Mouse (Mus musculus) neural tube, embryonic 14.5 days (tissue): ENCODE data around the gene Gpat3. TPM values are rescaled to one million over a fixed set of nuclear protein-coding genes. Genes with fewer than 3 reads are reported as not detected.

Experiments used
- ATAC-seq: fragments of 200-750 bp; cut with Nextera tagmentation; 2 replicates; pipeline ENCODE4 v1.8.0; 2017; ENCODE audit warnings: low read depth, mild to moderate bottlenecking, moderate TSS enrichment, moderate library complexity
- H3K27ac ChIP-seq: fragments of 300-500 bp; sonication (generic); 2 replicates; pipeline ENCODE4 v1.5.1; 2014; ENCODE audit warnings: low read depth, mild to moderate bottlenecking, control low read depth, low read length, moderate library complexity, mixed read lengths
- H3K27me3 ChIP-seq: fragments of 300-500 bp; sonication (generic); 2 replicates; pipeline ENCODE4 v1.6.1; 2014; ENCODE audit warnings: low read length; ENCODE audit not compliant: control insufficient read depth, insufficient read depth
- H3K36me3 ChIP-seq: fragments of 300-500 bp; sonication (generic); 2 replicates; pipeline ENCODE4 v1.6.1; 2014; ENCODE audit warnings: low read length, mixed read lengths; ENCODE audit not compliant: control insufficient read depth, insufficient read depth
- H3K4me1 ChIP-seq: fragments of 300-500 bp; sonication (generic); 2 replicates; pipeline ENCODE4 v1.6.1; 2014; ENCODE audit warnings: low read length; ENCODE audit not compliant: control insufficient read depth, insufficient read depth
- H3K4me2 ChIP-seq: fragments of 300-500 bp; sonication (generic); 2 replicates; pipeline ENCODE4 v1.6.1; 2014; ENCODE audit warnings: mild to moderate bottlenecking, low read depth, low read length, control low read depth
- H3K4me3 ChIP-seq: fragments of 300-500 bp; sonication (generic); 2 replicates; pipeline ENCODE4 v1.5.1; 2014; ENCODE audit warnings: low read depth, low read length, control low read depth, mixed read lengths
- H3K9ac ChIP-seq: fragments of 300-500 bp; sonication (generic); replicated peaks from 2 replicates; pipeline ENCODE4 v1.6.1; 2014; ENCODE audit warnings: low read depth, mild to moderate bottlenecking, control low read depth, low read length, mixed read lengths
- H3K9me3 ChIP-seq: fragments of 300-500 bp; sonication (generic); 2 replicates; pipeline ENCODE4 v1.6.1; 2016; ENCODE audit warnings: low read length; ENCODE audit not compliant: control insufficient read depth
- WGBS: fragments of 180-500 bp; shearing (Covaris S2); extraction: QIAGEN DNeasy Blood & Tissue Kit; methylation state at CpG from one replicate; pipeline ENCODE4 v1.1.7; 2014; 5-methylcytosine and 5-hydroxymethylcytosine counted together
- polyA plus RNA-seq: library from polyadenylated mRNA; unstranded; fragments of >200 nt; fragmentation: Nextera tagmentation; extraction: Ambion mirVana; gene quantifications from 2 replicates; pipeline ENCODE4 v1.2.1, GENCODE M21; 2014

Gene Gpat3
- polyA plus RNA-seq = 1.1 and 1.9 TPM in 2 replicates

GRCm38 (mm10) chr5:100845485-100845847, at the start of gene Gpat3:
Gene Gpat3, plus strand, starts transcription at chr5:100845713.
- ATAC-seq = peak; percentile 44; the same call in 1 of the 2 replicates

GRCm38 (mm10) chr5:100798165-100798860, 47.2 kb upstream of the Gpat3 start, which contains the start of the genes Helq and Mrps18c:
Gene Helq, minus strand, starts transcription at chr5:100798598.
Gene Mrps18c, plus strand, starts transcription at chr5:100798627.
- peak within 1 kb of the TSS; percentile 67; the same call in 1 of the 2 replicates for H3K27ac ChIP-seq
- H3K36me3 ChIP-seq = peaks cover 33% of the 10 kb centered on the region
- H3K9ac ChIP-seq = peak within 1 kb of the TSS; percentile 87
- H3K4me3 ChIP-seq = peak within 1 kb of the TSS; percentile 80
- H3K4me1 ChIP-seq = peaks cover 14% of the 10 kb centered on the region; the same call in 1 of the 2 replicates
- H3K27me3 ChIP-seq = no peaks in the 10 kb centered on the region
- H3K9me3 ChIP-seq = no peaks in the 10 kb centered on the region
- H3K4me2 ChIP-seq = peak within 1 kb of the TSS; percentile 88
- under 1% methylated on average over 67 of the region's 67 CpGs for WGBS
- ATAC-seq = peak; percentile 98

More at GRCm38 (mm10) chr5:100845485-100845847, at the start of gene Gpat3:
- H3K9me3 ChIP-seq = no peaks in the 10 kb centered on the region
- WGBS = under 1% methylated on average over 16 of the region's 16 CpGs
- peaks cover 7% of the 10 kb centered on the region for H3K4me1 ChIP-seq
- peaks cover 28% of the 10 kb centered on the region for H3K27me3 ChIP-seq
- H3K36me3 ChIP-seq = no peaks in the 10 kb centered on the region
- H3K9ac ChIP-seq = peak within 1 kb of the TSS; percentile 47
- peak within 1 kb of the TSS; percentile 95 for H3K4me2 ChIP-seq
- peak within 1 kb of the TSS; percentile 48 for H3K4me3 ChIP-seq
- H3K27ac ChIP-seq = no peak within 1 kb of the TSS

- Histone ChIP-seq H3K36me3 (no peaks in the 10 kb centered on the region; the same call in 1 of the 2 replicates), H3K27ac (no peak overlapping the region), H3K4me2 (no peak overlapping the region), H3K9ac (no peak overlapping the region), H3K4me1 (peaks cover 3% of the 10 kb centered on the region; the same call in 1 of the 2 replicates), H3K27me3 (no peaks in the 10 kb centered on the region), H3K9me3 (no peaks in the 10 kb centered on the region), H3K4me3 (no peak overlapping the region)
- WGBS = 91% methylated on average over 4 of the region's 4 CpGs
- no peak for ATAC-seq
Observed at GRCm38 (mm10) chr5:100818341-100818740, 27.2 kb upstream of the Gpat3 start.

DNA sequence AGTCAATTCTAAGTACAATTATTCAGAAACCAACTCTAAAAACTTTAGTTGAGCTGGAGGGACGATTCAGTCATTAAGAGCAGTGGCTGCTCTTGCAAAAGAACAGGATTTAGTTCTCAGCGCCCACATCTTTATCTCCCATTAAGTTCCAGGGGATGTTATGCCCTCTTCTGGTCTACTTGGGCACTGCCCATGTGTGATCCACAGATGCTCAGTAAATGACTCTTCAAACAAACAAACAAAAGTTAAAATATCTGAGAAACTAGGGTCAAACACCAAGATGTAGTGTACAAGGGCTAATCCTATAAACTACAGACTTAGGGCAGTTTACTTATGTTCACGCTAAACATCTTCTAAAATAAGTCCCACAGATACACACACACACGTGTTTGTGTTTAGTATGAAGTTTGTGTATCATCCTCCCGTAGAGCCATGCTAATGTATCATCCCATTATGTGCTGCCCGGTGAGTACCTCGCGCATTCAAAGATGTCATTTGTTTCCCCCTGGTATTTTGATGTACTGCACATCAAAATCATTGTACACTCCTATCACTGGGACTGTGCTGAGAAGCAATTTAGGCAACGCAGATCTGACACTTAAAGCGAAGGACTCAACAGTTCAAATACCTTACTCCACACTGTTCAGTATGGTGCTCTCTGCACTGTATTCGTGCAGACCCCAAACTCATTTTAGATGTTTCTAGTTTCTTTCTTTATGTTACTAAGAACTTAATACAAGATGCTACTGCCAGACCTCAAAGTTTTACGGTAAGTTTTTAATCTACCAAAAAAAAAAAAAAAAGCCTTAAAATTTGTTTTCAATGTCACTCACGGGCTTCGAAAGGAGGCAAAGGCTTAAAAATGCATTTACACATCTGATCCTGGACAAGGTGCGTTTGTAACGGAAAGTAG, 25.7 kb upstream of the Gpat3 start:
- Histone ChIP-seq H3K9me3 (no peaks in the 10 kb centered on the region), H3K9ac (peak overlapping the region; percentile 78), H3K27me3 (no peaks in the 10 kb centered on the region), H3K4me1 (peaks cover 3% of the 10 kb centered on the region; the same call in 1 of the 2 replicates), H3K27ac (no peak overlapping the region; the same call in 1 of the 2 replicates), H3K4me2 (peak overlapping the region; percentile 57), H3K4me3 (peak overlapping the region; percentile 55), H3K36me3 (no peaks in the 10 kb centered on the region)
- no peak for ATAC-seq
- 34% methylated on average over 16 of the region's 16 CpGs for WGBS

DNA sequence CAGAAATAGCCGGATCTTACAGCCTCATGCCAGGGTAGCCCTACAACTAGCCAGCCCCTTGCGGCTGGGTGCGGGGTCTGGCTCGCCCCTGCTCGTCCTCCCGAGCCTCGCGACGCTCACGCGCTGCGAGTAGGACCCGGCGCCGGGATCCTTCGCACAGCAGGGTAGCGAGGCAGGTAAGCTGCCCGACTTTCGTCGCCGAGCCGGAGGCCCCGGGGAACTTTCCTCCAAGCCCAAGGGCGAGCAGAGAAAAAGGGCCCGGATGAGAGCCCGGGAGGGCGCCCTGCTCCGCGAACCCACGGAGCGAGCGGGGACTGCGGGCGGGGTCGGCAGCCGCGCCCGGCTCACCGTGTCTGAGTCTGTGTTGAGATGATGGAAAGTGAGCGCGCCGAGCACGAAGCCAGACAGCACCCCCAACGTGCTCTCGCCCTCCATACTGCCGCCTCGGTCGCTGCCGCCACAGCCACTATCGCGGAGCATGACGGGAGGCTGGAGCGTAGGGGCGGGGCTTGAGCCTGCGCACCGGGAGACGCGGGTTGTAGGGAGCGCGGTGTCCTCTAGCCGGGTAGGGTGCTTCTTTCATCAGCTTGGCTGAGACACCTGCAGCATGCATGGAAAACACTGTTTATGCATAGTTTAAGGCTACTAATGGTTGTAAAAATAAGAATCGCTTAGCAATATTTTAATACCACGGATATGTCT, 24.9 kb upstream of the Gpat3 start, which contains the start of gene Abraxas1:
TSS of gene Abraxas1 (minus strand) at position 483 of the 702 bp plus-strand sequence.
- Histone ChIP-seq H3K36me3 (no peaks in the 10 kb centered on the region), H3K4me1 (peaks cover 3% of the 10 kb centered on the region; the same call in 1 of the 2 replicates), H3K9ac (peak within 1 kb of the TSS; percentile 78), H3K4me3 (peak within 1 kb of the TSS; percentile 55), H3K4me2 (peak within 1 kb of the TSS; percentile 57), H3K27me3 (no peaks in the 10 kb centered on the region), H3K9me3 (no peaks in the 10 kb centered on the region), H3K27ac (peak within 1 kb of the TSS; percentile 68)
- WGBS = 1% methylated on average over 62 of the region's 63 CpGs
- peak; percentile 98 for ATAC-seq

DNA sequence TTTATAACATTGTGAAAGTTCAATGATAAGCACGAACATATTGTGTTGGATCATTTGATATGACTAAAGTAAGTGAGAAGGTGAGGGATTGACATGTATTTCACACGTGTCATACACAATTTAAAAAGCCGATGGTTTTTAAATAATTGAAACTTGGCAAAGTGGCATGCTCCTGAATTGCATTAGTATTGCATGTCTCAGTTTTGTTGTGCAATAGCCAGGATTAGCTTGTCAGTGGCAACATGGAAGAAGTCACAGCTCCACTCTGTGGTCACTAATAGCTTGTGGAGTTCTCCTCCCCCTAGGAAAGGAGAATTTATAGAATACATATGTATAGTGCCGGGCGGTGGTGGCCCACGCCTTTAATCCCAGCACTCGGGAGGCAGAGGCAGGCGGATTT, 24.1 kb upstream of the Gpat3 start:
- Histone ChIP-seq H3K4me1 (peaks cover 3% of the 10 kb centered on the region; the same call in 1 of the 2 replicates), H3K27ac (no peak overlapping the region), H3K9ac (no peak overlapping the region), H3K4me2 (peak overlapping the region; percentile 57), H3K9me3 (no peaks in the 10 kb centered on the region), H3K4me3 (peak overlapping the region; percentile 55; the same call in 1 of the 2 replicates), H3K27me3 (no peaks in the 10 kb centered on the region), H3K36me3 (no peaks in the 10 kb centered on the region)
- ATAC-seq = no peak
- WGBS = 84% methylated on average over 8 of the region's 8 CpGs

DNA sequence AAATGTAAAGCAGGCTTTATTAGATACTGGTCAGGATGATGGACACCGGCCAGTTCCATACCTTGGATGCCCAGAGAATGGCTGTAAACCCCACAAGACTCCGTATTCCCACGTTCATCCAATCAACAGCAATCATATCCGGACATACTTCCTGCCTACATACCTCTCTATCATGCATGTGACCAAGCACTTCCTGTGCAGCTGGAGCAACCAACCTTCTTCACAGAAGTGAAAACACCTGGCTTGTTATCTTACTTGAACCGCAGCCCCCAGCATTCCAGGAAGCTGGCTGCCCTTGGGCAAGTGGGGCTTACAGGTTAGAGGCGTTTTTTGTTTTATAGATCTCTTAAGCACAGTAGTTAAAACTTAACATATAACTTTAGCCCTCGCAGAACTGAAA, 22.7 kb upstream of the Gpat3 start:
- 87% methylated on average over 7 of the region's 7 CpGs for WGBS

DNA sequence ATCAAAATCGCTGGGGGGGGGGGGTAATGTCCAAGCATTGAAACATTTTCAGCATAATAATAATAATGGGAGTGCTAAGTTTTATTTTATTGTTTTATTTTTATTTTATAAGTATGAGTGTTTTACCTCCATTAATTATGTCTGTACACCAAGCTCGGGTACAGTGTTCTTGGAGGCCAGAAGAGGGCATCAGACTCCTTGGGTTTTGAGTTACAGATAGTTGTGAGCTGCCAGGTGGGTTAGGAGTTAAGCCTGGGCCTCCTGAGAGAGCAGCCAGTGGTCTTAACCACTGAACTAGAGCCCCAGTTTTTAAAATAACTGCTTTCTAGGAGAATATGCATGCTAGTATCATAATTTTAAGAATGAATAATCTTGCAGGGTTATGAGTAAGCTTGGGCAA, 19.5 kb upstream of the Gpat3 start:
- no peak overlapping the region for H3K9ac ChIP-seq
- no peaks in the 10 kb centered on the region for H3K9me3 ChIP-seq
- H3K4me1 ChIP-seq = no peaks in the 10 kb centered on the region
- H3K36me3 ChIP-seq = no peaks in the 10 kb centered on the region
- no peak overlapping the region for H3K27ac ChIP-seq
- H3K4me2 ChIP-seq = no peak overlapping the region
- 16% methylated on average over 2 of the region's 2 CpGs for WGBS
- no peaks in the 10 kb centered on the region for H3K27me3 ChIP-seq
- ATAC-seq = no peak
- H3K4me3 ChIP-seq = no peak overlapping the region

More for the DNA sequence above, 22.7 kb upstream of the Gpat3 start:
- no peak for ATAC-seq
- H3K27ac ChIP-seq = no peak overlapping the region
- H3K9ac ChIP-seq = no peak overlapping the region
- no peak overlapping the region for H3K4me3 ChIP-seq
- no peaks in the 10 kb centered on the region for H3K36me3 ChIP-seq
- no peaks in the 10 kb centered on the region for H3K9me3 ChIP-seq
- H3K27me3 ChIP-seq = no peaks in the 10 kb centered on the region
- no peak overlapping the region for H3K4me2 ChIP-seq
- H3K4me1 ChIP-seq = peaks cover 3% of the 10 kb centered on the region; the same call in 1 of the 2 replicates
